Mouse (Mus musculus): ENCODE data around the gene Hist2h2aa2.

Gene Hist2h2aa2

GRCm38 (mm10) chr3:96197129-96197749, 42.8 kb downstream of the Hist2h2aa2 start:
- DNase-seq (ENCODE audit: low spot score), result peak; percentile 52

GRCm38 (mm10) chr3:96196437-96197128, 43.5 kb downstream of the Hist2h2aa2 start:
- no peak for DNase-seq (ENCODE audit: low spot score)

- no peak for DNase-seq (ENCODE audit: low spot score)
These were observed 44.3 kb downstream of the Hist2h2aa2 start for GRCm38 (mm10) chr3:96195616-96196313.

GRCm38 (mm10) chr3:96194966-96195365, 45.1 kb downstream of the Hist2h2aa2 start:
- no peak for DNase-seq (ENCODE audit: low spot score)

- no peak for DNase-seq (ENCODE audit: low spot score)
These were observed 47.1 kb downstream of the Hist2h2aa2 start for GRCm38 (mm10) chr3:96192977-96193376.

All from urinary bladder, postnatal 10 days (tissue).